Mouse (Mus musculus): ENCODE data around the gene Osbpl6. TPM values are rescaled to one million over a fixed set of nuclear protein-coding genes. Genes with fewer than 3 reads are reported as not detected.

The Osbpl6 gene
- total RNA-seq, 2 experiments from 2014 or later, result 33.8 to 36.3 TPM

DNA sequence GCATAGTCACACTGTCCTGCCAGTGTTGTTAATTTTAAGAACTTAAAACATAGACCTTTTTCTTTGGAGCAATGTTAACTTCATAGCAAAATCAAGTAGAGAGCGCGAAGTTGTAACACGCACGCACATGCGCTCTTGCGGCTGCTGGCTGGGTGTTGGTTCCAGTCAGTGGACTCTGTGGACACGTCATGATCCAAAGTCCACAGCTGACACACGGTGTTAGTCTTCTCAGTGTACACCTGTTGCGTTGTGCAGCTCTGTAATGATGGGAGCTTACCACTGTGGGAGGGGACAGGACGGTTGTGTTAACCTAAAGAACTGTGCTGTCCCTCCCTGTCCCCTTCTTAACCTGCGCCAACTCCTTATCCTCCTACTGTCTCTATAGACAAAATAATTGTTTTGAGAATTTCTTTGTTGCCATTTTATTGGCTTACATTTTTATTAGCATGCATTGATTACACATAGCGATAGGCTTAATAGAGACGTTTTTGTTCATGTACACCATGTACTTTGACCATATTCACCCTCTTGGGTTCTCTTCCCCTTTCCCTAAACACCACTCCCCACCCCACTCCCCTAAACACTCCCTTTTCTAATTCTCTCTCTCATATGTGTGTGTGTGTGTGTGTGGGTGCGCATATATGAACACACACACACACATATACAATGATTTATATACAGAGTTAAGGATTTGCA, 11.3 kb downstream of the Osbpl6 start:
- DNase-seq, result no peak
- intact Hi-C loops (cut with DNase I), result no loop called here

GRCm38 (mm10) chr2:76418142-76418518, 11.8 kb downstream of the Osbpl6 start:
- intact Hi-C loops (cut with DNase I), result no loop called here
- DNase-seq, result no peak

- no peak for DNase-seq
- intact Hi-C loops (cut with DNase I), result no loop called here
Measured at GRCm38 (mm10) chr2:76421411-76421924, 15.2 kb downstream of the Osbpl6 start.

GRCm38 (mm10) chr2:76426816-76427215, 20.5 kb downstream of the Osbpl6 start:
- intact Hi-C loops (cut with DNase I), result no loop called here
- no peak for DNase-seq

GRCm38 (mm10) chr2:76429318-76429717, 23.0 kb downstream of the Osbpl6 start:
- intact Hi-C loops (cut with DNase I), result no loop called here
- DNase-seq, result no peak

DNA sequence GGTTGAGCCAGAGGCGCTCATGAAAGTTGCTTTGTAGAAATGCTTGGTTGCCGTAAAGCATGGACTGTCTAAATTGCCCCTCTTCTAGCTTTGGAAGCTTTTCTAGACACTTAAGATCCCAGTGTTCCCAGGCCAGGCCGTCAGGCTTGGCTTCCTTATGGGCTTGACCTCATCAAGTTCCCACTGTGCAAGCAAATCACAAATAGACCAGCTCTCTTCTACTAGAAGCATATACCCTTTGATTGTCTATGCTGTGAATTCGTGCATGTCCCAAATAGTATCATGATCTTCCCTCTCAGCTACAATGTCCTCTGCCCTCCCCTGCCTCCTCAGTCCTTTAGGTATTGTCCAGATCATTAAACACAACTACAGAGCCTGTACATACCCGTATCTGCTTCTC, 23.5 kb downstream of the Osbpl6 start:
- intact Hi-C loops (cut with DNase I), result no loop called here
- no peak for DNase-seq

DNA sequence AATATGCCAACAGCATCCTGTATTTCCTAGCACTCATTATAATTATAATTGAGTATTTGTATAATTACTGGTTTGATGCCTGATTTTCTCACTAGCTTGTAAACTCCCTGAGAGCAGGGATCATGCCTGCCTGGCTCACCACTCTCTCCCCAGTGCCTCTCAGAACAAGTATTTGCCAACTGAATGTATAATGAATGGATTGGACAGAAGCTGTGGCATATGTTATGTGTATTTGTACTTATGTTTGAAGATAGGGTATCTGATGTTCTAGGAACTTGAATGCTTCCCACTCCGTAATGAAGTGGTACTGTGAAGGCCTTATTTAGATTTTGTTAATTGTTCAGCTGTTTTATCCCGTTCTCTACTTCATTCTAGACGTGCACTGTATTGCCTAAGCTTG, 24.2 kb downstream of the Osbpl6 start:
- DNase-seq, result no peak
- intact Hi-C loops (cut with DNase I), result no loop called here

DNA sequence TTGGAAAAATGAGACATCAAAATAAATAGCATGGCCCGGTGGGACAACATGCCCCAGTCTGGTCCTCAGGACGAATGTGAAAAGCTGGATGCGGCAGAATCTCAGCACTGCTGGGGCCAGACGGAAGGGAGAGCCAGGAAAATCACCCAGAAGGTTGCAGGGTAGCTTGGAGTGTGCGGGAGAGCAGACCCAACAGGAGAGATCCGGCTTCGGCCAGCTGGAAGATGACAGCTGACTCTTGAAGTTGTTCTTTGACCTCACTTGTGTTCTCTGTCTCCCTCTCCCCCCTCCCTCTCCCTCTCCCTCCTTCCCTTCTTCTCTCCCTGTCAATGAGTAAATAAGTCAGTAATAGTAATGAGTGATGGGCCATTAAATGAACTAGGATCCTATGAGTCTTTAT, 27.9 kb downstream of the Osbpl6 start:
- DNase-seq, result no peak
- intact Hi-C loops (cut with DNase I), result no loop called here

- no peak for DNase-seq
- intact Hi-C loops (cut with DNase I), result no loop called here
Measured at GRCm38 (mm10) chr2:76435667-76436239, 29.4 kb downstream of the Osbpl6 start.

GRCm38 (mm10) chr2:76437372-76437771, 31.1 kb downstream of the Osbpl6 start:
- intact Hi-C loops (cut with DNase I), result no loop called here
- DNase-seq, result no peak

DNA sequence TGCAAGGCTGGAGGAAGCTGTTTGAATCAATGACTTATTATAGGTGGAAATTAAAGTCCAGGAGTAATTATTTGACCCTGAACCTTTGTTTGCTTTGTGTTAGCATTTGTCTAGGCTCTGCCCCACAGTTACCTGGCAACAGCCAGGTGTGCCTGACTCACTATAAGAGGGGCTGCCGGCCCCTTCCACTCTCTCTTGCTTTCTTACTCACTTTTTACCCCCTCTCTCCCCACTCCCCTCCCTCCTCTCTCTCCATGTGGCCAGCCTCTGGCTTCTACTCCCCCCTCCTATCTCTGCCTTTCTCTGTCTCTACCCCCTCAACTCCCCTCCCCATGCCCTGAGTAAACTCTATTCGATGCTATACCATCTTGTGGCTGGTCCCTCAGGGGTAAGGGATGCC, 33.2 kb downstream of the Osbpl6 start:
- intact Hi-C loops (cut with DNase I), result no loop called here
- DNase-seq, result no peak

DNA sequence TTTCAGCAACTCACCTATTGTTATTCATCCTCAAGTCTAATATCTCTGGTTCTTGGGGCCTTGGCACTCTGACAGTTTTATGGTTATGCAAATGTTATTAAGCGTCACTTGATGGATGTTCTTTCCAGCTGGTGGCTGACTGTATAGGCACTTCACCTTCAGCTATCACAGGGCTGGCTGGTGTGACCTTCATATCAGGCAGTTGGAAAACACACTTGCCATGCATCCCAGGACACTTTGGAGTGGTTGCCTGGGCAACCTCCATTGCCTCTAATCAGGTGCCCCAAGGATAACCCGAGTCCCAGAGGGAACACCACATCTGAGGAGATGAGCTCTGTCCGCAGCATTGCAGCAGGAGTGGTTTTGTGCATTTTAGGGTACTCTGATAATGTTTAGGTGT, 35.8 kb downstream of the Osbpl6 start:
- DNase-seq, result no peak
- intact Hi-C loops (cut with DNase I), result loop anchor here (2.0 kb wide), 1 partner anchor 17 kb away; no protein-coding TSS in a partner anchor

DNA sequence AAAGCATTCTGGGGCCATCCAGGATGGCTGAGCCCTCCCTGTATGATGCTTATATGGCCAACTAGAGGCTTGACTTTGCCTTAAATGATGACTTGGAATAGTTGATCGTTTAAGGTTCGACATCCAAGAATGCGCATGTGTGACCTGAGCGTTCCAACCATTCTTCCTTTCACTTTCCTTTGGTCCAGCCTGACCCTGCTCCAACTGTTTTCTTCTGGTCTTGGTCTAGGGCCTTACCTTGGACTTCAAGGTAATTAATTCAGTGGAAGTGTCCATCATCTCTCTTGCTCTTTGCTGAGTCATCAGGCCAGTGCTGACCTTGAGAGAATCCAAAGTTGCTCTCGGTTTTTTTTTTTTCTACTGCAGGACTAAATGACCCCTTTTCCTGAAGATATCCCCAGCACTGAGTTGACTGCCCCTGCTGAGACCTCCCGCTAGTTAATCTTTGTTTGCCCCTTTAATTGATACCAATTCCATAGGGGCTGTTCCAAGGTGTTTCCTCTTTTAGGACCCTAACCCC, 43.6 kb downstream of the Osbpl6 start:
- intact Hi-C loops (cut with DNase I), result no loop called here
- DNase-seq, result no peak

GRCm38 (mm10) chr2:76466723-76467122, 60.4 kb downstream of the Osbpl6 start:
- DNase-seq, result no peak
- intact Hi-C loops (cut with DNase I), result no loop called here

DNA sequence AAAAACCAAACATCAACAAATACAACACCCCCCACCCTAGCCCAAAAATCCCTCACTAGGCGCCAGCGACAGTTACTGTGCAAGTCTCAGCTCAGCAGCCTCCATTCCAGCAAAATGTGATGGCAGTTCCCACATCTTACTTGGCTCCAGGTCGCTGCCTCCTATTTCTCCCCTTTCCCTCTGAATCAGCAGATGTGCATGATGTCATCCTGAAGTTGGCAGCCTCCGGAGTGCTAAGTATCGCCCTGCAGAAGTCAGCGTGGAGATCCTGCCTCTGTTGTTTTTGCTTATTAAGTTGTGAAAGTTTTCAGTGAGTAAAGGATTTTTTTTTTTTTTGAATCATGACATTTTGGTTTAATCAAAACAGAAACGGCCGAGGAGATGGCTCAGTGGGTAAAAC, 61.9 kb downstream of the Osbpl6 start:
- DNase-seq, result peak; percentile 38 to 55
- intact Hi-C loops (cut with DNase I), result no loop called here

- intact Hi-C loops (cut with DNase I), result no loop called here
- DNase-seq, result no peak
Measured at GRCm38 (mm10) chr2:76469091-76469750, 62.9 kb downstream of the Osbpl6 start.

DNA sequence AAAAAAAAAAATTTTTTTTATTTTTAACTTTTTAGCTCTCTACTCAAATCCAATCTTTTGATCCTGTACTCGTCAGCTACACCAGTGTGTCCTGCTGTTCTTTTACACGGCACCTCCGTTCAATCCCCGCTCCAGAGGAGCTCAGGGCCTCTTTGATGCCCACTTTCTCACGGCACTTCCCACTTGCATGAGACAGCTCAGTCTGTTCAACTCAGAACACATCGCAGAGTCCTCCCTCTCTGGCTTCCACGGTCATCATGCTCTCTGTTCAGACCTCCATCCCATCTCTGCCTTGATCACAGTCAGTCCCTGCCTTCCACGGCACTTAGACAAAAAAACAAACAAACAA, 63.4 kb downstream of the Osbpl6 start:
- intact Hi-C loops (cut with DNase I), result no loop called here
- no peak for DNase-seq

DNA sequence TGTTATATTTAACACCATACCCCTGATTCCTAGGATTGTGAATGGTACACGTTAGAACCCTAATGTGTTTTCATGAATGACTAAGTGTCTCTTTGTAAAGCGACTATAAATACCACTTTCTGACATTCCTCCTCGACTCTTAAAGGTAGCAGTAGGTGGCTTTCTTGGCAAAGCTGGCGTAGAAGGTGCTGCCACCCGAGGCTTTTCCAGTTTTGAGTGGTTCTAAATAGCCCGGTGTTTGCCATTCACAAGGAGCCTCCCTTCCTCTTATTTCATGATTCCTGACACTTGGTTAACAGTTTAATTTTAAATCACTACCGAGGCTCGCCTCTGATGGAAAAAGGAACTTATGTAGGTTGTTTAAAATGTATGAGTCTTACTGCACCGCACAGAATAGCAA, 64.1 kb downstream of the Osbpl6 start:
- intact Hi-C loops (cut with DNase I), result no loop called here
- DNase-seq, result no peak

DNA sequence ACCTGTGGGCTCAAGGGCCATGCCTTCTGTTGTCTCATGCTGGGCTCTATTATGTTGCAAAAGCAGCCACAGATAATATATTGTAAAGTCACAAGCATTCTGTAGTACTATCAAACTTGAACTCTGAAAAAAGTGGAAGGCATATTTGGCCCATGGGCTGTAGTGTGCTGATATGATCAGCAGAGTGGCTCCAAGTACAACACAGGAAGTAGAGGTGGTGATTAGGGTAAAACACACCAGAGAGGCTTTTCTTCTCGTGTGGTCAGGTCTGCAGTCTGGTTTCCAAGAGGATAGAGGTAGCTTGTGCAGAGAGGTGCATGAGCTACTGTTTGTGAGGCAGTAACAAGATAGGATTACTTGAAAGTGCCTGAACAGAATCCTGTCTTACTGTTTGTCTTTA, 69.5 kb downstream of the Osbpl6 start:
- no peak for DNase-seq
- intact Hi-C loops (cut with DNase I), result no loop called here

DNA sequence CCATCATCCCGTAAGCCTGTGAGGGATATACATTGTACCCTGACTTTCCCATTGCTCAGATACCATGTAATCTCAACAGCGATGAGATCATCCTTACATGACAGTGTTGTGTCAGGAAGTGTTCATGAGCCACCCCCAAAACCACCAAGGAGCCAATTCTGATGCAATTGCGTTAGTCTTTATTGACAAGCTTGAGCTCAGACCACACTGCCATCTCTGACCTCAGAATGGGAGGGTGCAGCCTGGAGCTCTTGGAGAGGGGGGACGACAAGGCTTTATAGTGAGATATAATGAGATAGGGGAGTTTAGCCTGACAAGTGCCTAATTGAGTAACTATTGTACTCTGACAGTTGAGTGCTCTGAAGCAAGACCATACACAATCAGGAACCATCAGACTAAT, 82.5 kb downstream of the Osbpl6 start:
- intact Hi-C loops (cut with DNase I), result loop anchor here (5.0 kb wide), 1 partner anchor 44 kb away; no protein-coding TSS in a partner anchor
- no peak for DNase-seq

DNA sequence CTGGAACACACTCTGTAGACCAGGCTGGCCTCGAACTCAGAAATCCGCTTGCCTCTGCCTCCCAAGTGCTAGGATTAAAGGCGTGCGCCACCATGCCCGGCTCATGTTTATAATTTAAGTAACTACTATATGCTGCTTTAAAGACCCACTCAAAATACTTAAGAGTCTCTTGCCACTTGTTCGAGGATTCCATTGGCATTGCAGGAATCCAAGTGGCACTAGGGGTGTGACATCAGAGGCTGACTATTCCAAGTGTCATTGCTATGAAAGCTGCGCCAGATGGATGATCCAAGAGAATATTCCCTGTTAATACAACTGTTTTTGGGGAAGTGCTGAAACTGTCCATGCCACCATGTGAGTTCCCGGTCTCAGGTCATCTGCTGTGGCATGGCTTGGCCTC, 83.9 kb downstream of the Osbpl6 start:
- DNase-seq, result no peak
- intact Hi-C loops (cut with DNase I), result no loop called here

- intact Hi-C loops (cut with DNase I), result no loop called here
- no peak for DNase-seq
Measured at GRCm38 (mm10) chr2:76491371-76491770, 85.1 kb downstream of the Osbpl6 start.
